Mouse (Mus musculus) liver, embryonic 12.5 days (tissue): ENCODE results near the gene Lypd1. TPM values are rescaled to one million over a fixed set of nuclear protein-coding genes. Genes with fewer than 3 reads are reported as not detected.

Experiments
- ATAC-seq: fragments of 200-750 bp; cut with Nextera tagmentation; 2 replicates; pipeline ENCODE4 v1.8.0; 2017; ENCODE audit warnings: moderate number of reproducible peaks, mild to moderate bottlenecking, moderate library complexity
- H3K27ac ChIP-seq: fragments of 300-500 bp; sonication (generic); 2 replicates; pipeline ENCODE4 v1.5.1; 2016; ENCODE audit warnings: mild to moderate bottlenecking
- H3K27me3 ChIP-seq: fragments of 300-500 bp; sonication (generic); replicated peaks from 2 replicates; pipeline ENCODE4 v1.6.1; 2016; ENCODE audit warnings: mild to moderate bottlenecking, moderate library complexity
- H3K36me3 ChIP-seq: fragments of 300-500 bp; sonication (generic); 2 replicates; pipeline ENCODE4 v1.6.1; 2016; ENCODE audit warnings: mild to moderate bottlenecking, moderate library complexity
- H3K4me1 ChIP-seq: fragments of 300-500 bp; sonication (generic); 2 replicates; pipeline ENCODE4 v1.6.1; 2016
- H3K4me2 ChIP-seq: fragments of 300-500 bp; sonication (generic); 2 replicates; pipeline ENCODE4 v1.6.1; 2016; ENCODE audit warnings: mild to moderate bottlenecking, moderate library complexity
- H3K4me3 ChIP-seq: fragments of 300-500 bp; sonication (generic); 2 replicates; pipeline ENCODE4 v1.5.1; 2016; ENCODE audit warnings: mild to moderate bottlenecking, moderate library complexity
- H3K9ac ChIP-seq: fragments of 300-500 bp; sonication (generic); 2 replicates; pipeline ENCODE4 v1.6.1; 2016; ENCODE audit warnings: mild to moderate bottlenecking, moderate library complexity
- H3K9me3 ChIP-seq: fragments of 300-500 bp; sonication (generic); replicated peaks from 2 replicates; pipeline ENCODE4 v1.6.1; 2016; ENCODE audit warnings: mild to moderate bottlenecking, moderate library complexity
- WGBS: fragments of 180-500 bp; shearing (Covaris S2); methylation state at CpG from one replicate; pipeline ENCODE4 v1.1.7; 2016; ENCODE audit not compliant: insufficient replicate concordance; 5-methylcytosine and 5-hydroxymethylcytosine counted together
- polyA plus RNA-seq: library from polyadenylated mRNA; unstranded; fragments of >200 nt; fragmentation: Nextera tagmentation; extraction: Ambion mirVana; gene quantifications from 2 replicates; pipeline ENCODE4 v1.2.1, GENCODE M21; 2016

The Lypd1 gene
- polyA plus RNA-seq, 1 experiment from 2014 or later, result 0.27 TPM

DNA sequence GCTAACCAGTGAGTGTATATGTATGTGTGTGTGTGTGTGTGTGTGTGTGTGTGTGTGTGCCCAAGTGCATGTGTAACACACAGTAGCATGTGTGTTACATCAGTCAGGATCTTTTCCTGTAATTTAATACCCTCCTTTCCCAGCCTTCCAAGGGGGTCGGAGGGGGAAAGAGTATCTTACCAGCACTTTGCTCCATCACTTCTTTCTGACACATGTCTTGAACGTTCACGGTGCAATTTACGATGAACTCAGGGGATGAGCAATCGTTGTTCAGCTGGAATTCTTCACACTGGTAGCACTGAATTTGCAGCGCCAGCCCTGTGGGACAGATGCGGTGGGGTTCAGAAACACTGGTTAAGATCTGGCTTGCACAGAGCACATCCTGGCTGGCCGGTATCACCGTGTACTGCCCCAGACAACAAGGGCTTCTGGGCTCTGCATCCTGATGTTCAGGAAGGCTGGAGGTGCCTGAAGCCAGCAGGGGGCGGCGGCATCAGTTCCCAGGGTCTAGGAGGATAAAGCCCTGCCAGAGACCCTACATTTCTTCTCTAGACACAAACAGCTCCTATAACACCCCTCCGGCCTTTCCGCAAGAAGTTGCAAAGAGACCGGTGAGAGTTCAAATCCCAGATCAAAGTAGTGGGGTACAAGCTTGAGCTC is 2.6 kb downstream of the Lypd1 start:
- 20% methylated on average over 14 of the region's 14 CpGs for WGBS
- Histone ChIP-seq H3K4me2 (no peak overlapping the region), H3K9me3 (no peaks in the 10 kb centered on the region), H3K4me3 (no peak overlapping the region), H3K4me1 (0 out of 2 replicates have a peak, but pooled peaks cover 7% of the 10 kb centered on the region), H3K36me3 (no peaks in the 10 kb centered on the region), H3K27me3 (peaks cover 49% of the 10 kb centered on the region), H3K27ac (no peak overlapping the region), H3K9ac (no peak overlapping the region)
- no peak for ATAC-seq

DNA sequence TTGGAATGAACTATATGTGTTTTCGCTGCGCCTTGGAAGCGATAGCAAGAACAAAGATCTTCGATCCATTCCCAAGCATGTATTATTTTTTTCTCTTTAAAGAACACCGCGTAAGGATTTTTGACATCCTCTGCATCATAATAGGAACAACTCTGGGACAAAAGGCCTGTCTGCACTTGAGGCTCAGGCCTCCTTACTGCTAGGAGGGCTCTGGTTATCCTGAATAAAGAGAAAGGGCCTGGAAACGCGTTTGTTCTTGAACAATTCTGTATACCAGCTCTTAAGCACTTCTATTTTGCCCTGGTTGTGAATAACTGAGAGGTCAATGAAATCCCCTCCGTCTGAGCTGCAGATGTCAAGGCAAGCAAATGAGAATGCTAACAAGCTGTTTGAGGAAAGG is 19.7 kb downstream of the Lypd1 start:
- no peak overlapping the region for H3K9ac ChIP-seq
- H3K27me3 ChIP-seq, result no peaks in the 10 kb centered on the region
- WGBS, result 87% methylated on average over 9 of the region's 9 CpGs
- H3K4me3 ChIP-seq, result no peak overlapping the region
- no peaks in the 10 kb centered on the region for H3K9me3 ChIP-seq
- no peak for ATAC-seq
- no peak overlapping the region for H3K27ac ChIP-seq
- no peak overlapping the region for H3K4me2 ChIP-seq
- no peaks in the 10 kb centered on the region for H3K4me1 ChIP-seq
- H3K36me3 ChIP-seq, result no peaks in the 10 kb centered on the region

GRCm38 (mm10) chr1:125870056-125870455 is 42.8 kb downstream of the Lypd1 start:
- no peak overlapping the region for H3K4me3 ChIP-seq
- H3K9ac ChIP-seq, result no peak overlapping the region
- no peaks in the 10 kb centered on the region for H3K27me3 ChIP-seq
- 48% methylated on average over 7 of the region's 7 CpGs for WGBS
- no peaks in the 10 kb centered on the region for H3K36me3 ChIP-seq
- no peak for ATAC-seq
- H3K9me3 ChIP-seq, result no peaks in the 10 kb centered on the region
- no peak overlapping the region for H3K27ac ChIP-seq
- H3K4me2 ChIP-seq, result no peak overlapping the region
- no peaks in the 10 kb centered on the region for H3K4me1 ChIP-seq

DNA sequence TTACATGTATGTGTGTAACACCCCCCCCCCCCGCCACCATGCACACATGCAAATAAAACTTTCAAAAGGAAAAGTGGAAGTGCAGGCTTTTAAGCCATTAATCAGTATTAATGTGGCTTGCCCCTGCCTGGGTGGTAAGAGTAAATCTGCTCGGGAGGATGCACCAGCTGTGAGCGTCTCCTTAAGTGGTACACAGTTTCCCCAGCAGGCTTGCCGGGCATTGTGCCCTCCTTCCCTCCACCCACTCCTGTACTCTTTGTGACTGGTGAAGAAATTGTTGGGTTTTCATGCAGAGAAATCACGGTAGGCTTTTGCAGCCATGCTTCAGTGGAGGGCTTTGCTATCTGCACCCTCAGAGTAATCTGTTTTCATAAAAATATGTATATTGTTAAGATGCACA is 54.3 kb downstream of the Lypd1 start:
- Histone ChIP-seq H3K4me2 (no peak overlapping the region), H3K4me1 (no peaks in the 10 kb centered on the region), H3K4me3 (no peak overlapping the region), H3K9me3 (no peaks in the 10 kb centered on the region), H3K27me3 (no peaks in the 10 kb centered on the region), H3K27ac (no peak overlapping the region), H3K9ac (no peak overlapping the region), H3K36me3 (no peaks in the 10 kb centered on the region)
- WGBS, result 67% methylated on average over 5 of the region's 5 CpGs
- no peak for ATAC-seq

GRCm38 (mm10) chr1:125854646-125855045 is 58.3 kb downstream of the Lypd1 start:
- no peak overlapping the region for H3K27ac ChIP-seq
- H3K4me2 ChIP-seq, result no peak overlapping the region
- no peak for ATAC-seq
- no peaks in the 10 kb centered on the region for H3K9me3 ChIP-seq
- no peaks in the 10 kb centered on the region for H3K36me3 ChIP-seq
- 31% methylated on average over 5 of the region's 5 CpGs for WGBS
- H3K9ac ChIP-seq, result no peak overlapping the region
- H3K4me3 ChIP-seq, result no peak overlapping the region
- no peaks in the 10 kb centered on the region for H3K27me3 ChIP-seq
- H3K4me1 ChIP-seq, result no peaks in the 10 kb centered on the region

GRCm38 (mm10) chr1:125839746-125840392 is 73.0 kb downstream of the Lypd1 start:
- 58% methylated on average over 13 of the region's 13 CpGs for WGBS

GRCm38 (mm10) chr1:125837507-125837906 is 75.4 kb downstream of the Lypd1 start:
- Histone ChIP-seq H3K27me3 (no peaks in the 10 kb centered on the region), H3K4me1 (0 out of 2 replicates have a peak, but pooled peaks cover 4% of the 10 kb centered on the region), H3K36me3 (no peaks in the 10 kb centered on the region), H3K9me3 (no peaks in the 10 kb centered on the region), H3K27ac (no peak overlapping the region), H3K4me3 (no peak overlapping the region), H3K9ac (no peak overlapping the region), H3K4me2 (no peak overlapping the region)
- 53% methylated on average over 1 of the region's 1 CpGs for WGBS
- ATAC-seq, result no peak

More at GRCm38 (mm10) chr1:125839746-125840392, 73.0 kb downstream of the Lypd1 start:
- Histone ChIP-seq H3K27ac (no peak overlapping the region), H3K4me2 (no peak overlapping the region), H3K36me3 (no peaks in the 10 kb centered on the region), H3K9ac (no peak overlapping the region), H3K9me3 (no peaks in the 10 kb centered on the region), H3K27me3 (no peaks in the 10 kb centered on the region), H3K4me3 (no peak overlapping the region), H3K4me1 (0 out of 2 replicates have a peak, but pooled peaks cover 4% of the 10 kb centered on the region)
- no peak for ATAC-seq

DNA sequence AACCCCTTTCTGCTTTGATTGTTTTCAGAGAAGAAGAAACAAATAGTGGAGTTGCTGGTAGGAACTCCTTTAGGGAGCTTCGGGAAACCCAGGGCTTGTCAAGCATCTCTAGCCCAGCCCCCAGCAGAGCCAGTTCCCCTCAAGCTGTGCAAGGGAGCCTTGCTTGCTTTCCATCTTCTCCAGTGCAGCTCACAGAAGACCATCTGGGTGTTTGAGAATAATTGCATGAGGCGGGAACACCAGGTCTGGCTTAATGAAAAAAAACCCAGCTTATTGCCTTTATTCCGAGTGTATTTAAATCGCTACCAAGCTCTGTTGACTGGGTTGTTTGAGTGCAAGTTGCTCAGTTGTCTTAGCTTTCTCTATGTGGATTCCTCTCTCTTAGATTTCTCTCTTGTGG is 89.3 kb downstream of the Lypd1 start:
- Histone ChIP-seq H3K4me3 (no peak overlapping the region), H3K4me1 (no peaks in the 10 kb centered on the region), H3K4me2 (no peak overlapping the region), H3K36me3 (no peaks in the 10 kb centered on the region), H3K9ac (no peak overlapping the region), H3K9me3 (no peaks in the 10 kb centered on the region), H3K27ac (no peak overlapping the region), H3K27me3 (no peaks in the 10 kb centered on the region)
- WGBS, result 73% methylated on average over 4 of the region's 4 CpGs
- ATAC-seq, result no peak

GRCm38 (mm10) chr1:125821101-125821500 is 91.8 kb downstream of the Lypd1 start:
- no peak overlapping the region for H3K4me3 ChIP-seq
- 74% methylated on average over 7 of the region's 7 CpGs for WGBS
- no peaks in the 10 kb centered on the region for H3K9me3 ChIP-seq
- H3K4me2 ChIP-seq, result no peak overlapping the region
- no peak overlapping the region for H3K9ac ChIP-seq
- H3K27me3 ChIP-seq, result no peaks in the 10 kb centered on the region
- H3K36me3 ChIP-seq, result no peaks in the 10 kb centered on the region
- no peaks in the 10 kb centered on the region for H3K4me1 ChIP-seq
- ATAC-seq, result no peak
- no peak overlapping the region for H3K27ac ChIP-seq

Other genes starting within 250 kb of the Lypd1 start
- gene Gpr39, start 236.1 kb downstream of the Lypd1 start, polyA plus RNA-seq, result 3.6 and 4.3 TPM in 2 replicates